Mouse (Mus musculus) heart, embryonic 14.5 days (tissue): ENCODE measurements around the gene Scai. TPM values are rescaled to one million over a fixed set of nuclear protein-coding genes. Genes with fewer than 3 reads are reported as not detected.

Source experiments
- ATAC-seq: fragments of 200-750 bp; cut with Nextera tagmentation; 2 replicates; pipeline ENCODE4 v1.8.0; 2017; ENCODE audit warnings: low read depth, moderate TSS enrichment; ENCODE audit not compliant: insufficient number of reproducible peaks, insufficient read depth, low FRiP score
- H3K27ac ChIP-seq, 2 experiments: fragments of 200-500 bp in 1 of 2; fragments of 300-500 bp in 1 of 2; sonication (generic) in 1 of 2; replicated peaks in 1 of 2; 2 replicates each; pipeline ENCODE4 v1.5.1; 2012 to 2014; ENCODE audit warnings: low read depth in 2 of 2, low read length in 2 of 2, control low read depth in 1 of 2, mild to moderate bottlenecking in 1 of 2, mixed read lengths in 1 of 2; ENCODE audit not compliant: control insufficient read depth in 1 of 2, insufficient read depth in 1 of 2
- H3K27me3 ChIP-seq: fragments of 300-500 bp; sonication (generic); 2 replicates; pipeline ENCODE4 v1.6.1; 2014; ENCODE audit warnings: mild to moderate bottlenecking, low read length, control low read depth; ENCODE audit not compliant: control insufficient read depth, insufficient read depth
- H3K36me3 ChIP-seq: fragments of 300-500 bp; sonication (generic); 2 replicates; pipeline ENCODE4 v1.6.1; 2014; ENCODE audit warnings: mild to moderate bottlenecking, control low read depth, low read length, mixed read lengths; ENCODE audit not compliant: control insufficient read depth, insufficient read depth
- H3K4me1 ChIP-seq, 2 experiments: fragments of 200-500 bp in 1 of 2; fragments of 300-500 bp in 1 of 2; sonication (generic) in 1 of 2; 2 replicates each; pipeline ENCODE4 v1.6.1; 2012 to 2014; ENCODE audit warnings: low read length in 2 of 2, control low read depth in 1 of 2, mixed read lengths in 1 of 2; ENCODE audit not compliant: control insufficient read depth in 2 of 2, insufficient read depth in 2 of 2
- H3K4me2 ChIP-seq: fragments of 300-500 bp; sonication (generic); 2 replicates; pipeline ENCODE4 v1.6.1; 2014; ENCODE audit warnings: mild to moderate bottlenecking, low read length
- H3K4me3 ChIP-seq, 2 experiments: fragments of 200-500 bp in 1 of 2; fragments of 300-500 bp in 1 of 2; sonication (generic) in 1 of 2; 2 replicates each; pipeline ENCODE4 v1.5.1; 2012 to 2014; ENCODE audit warnings: low read length in 2 of 2, mild to moderate bottlenecking in 2 of 2, control low read depth in 1 of 2, low read depth in 1 of 2, moderate library complexity in 1 of 2; ENCODE audit not compliant: control insufficient read depth in 1 of 2, insufficient read depth in 1 of 2
- H3K9ac ChIP-seq: fragments of 300-500 bp; sonication (generic); 2 replicates; pipeline ENCODE4 v1.6.1; 2014; ENCODE audit warnings: mild to moderate bottlenecking, low read length
- H3K9me3 ChIP-seq: fragments of 300-500 bp; sonication (generic); 2 replicates; pipeline ENCODE4 v1.6.1; 2016; ENCODE audit warnings: low read length, control low read depth; ENCODE audit not compliant: control insufficient read depth
- WGBS: fragments of 180-500 bp; shearing (Covaris S2); extraction: QIAGEN DNeasy Blood & Tissue Kit; methylation state at CpG from one replicate; pipeline ENCODE4 v1.1.7; 2014; 5-methylcytosine and 5-hydroxymethylcytosine counted together
- polyA plus RNA-seq: library from polyadenylated mRNA; unstranded; fragments of >200 nt; fragmentation: Nextera tagmentation; extraction: Ambion mirVana; gene quantifications from 2 replicates; pipeline ENCODE4 v1.2.1, GENCODE M21; 2014

Scai gene
- polyA plus RNA-seq, 1 experiment from 2014 or later: 6.7 TPM

GRCm38 (mm10) chr2:39217150-39217549, 26.6 kb upstream of the Scai start:
- WGBS: 95% methylated on average over 4 of the region's 4 CpGs
- H3K4me3 ChIP-seq: no peak overlapping the region
- H3K4me2 ChIP-seq: no peak overlapping the region
- peaks cover 0 to 8% of the 10 kb centered on the region in 2 experiments; a peak in 2 of 4 replicates for H3K4me1 ChIP-seq
- no peak overlapping the region for H3K27ac ChIP-seq
- H3K27me3 ChIP-seq: no peaks in the 10 kb centered on the region
- no peaks in the 10 kb centered on the region for H3K36me3 ChIP-seq
- H3K9ac ChIP-seq: no peak overlapping the region
- H3K9me3 ChIP-seq: no peaks in the 10 kb centered on the region
- ATAC-seq: no peak

- no peak for ATAC-seq
- Histone ChIP-seq H3K27ac (no peak overlapping the region), H3K9me3 (no peaks in the 10 kb centered on the region), H3K4me2 (no peak overlapping the region), H3K27me3 (no peaks in the 10 kb centered on the region), H3K9ac (no peak overlapping the region), H3K36me3 (peaks cover 17% of the 10 kb centered on the region), H3K4me3 (no peak overlapping the region), H3K4me1 (peaks cover 0 to 8% of the 10 kb centered on the region in 2 experiments; a peak in 1 of 4 replicates)
- WGBS: 92% methylated on average over 4 of the region's 4 CpGs
These were observed 20.2 kb upstream of the Scai start for GRCm38 (mm10) chr2:39210738-39211137.

- Histone ChIP-seq H3K4me2 (no peak overlapping the region), H3K9ac (no peak overlapping the region), H3K27me3 (no peaks in the 10 kb centered on the region), H3K4me1 (no peaks in the 10 kb centered on the region), H3K36me3 (peaks cover 50% of the 10 kb centered on the region), H3K9me3 (no peaks in the 10 kb centered on the region), H3K27ac (no peak overlapping the region), H3K4me3 (no peak overlapping the region)
- 71% methylated on average over 2 of the region's 2 CpGs for WGBS
- no peak for ATAC-seq
These were observed 12.8 kb upstream of the Scai start for GRCm38 (mm10) chr2:39203359-39203758.

GRCm38 (mm10) chr2:39194809-39195208, 4.3 kb upstream of the Scai start:
- Histone ChIP-seq H3K27me3 (no peaks in the 10 kb centered on the region), H3K4me2 (no peak overlapping the region), H3K27ac (no peak overlapping the region), H3K36me3 (peaks cover 33% of the 10 kb centered on the region), H3K9me3 (no peaks in the 10 kb centered on the region), H3K4me1 (peaks cover 0 to 1% of the 10 kb centered on the region in 2 experiments; a peak in 2 of 4 replicates), H3K9ac (no peak overlapping the region), H3K4me3 (no peak overlapping the region)
- ATAC-seq: no peak
- WGBS: 90% methylated on average over 2 of the region's 2 CpGs

- H3K27me3 ChIP-seq: no peaks in the 10 kb centered on the region
- peaks cover 0 to 11% of the 10 kb centered on the region in 2 experiments; a peak in 3 of 4 replicates for H3K4me1 ChIP-seq
- no peaks in the 10 kb centered on the region for H3K9me3 ChIP-seq
- peak overlapping the region; percentile 80 to 92 for H3K27ac ChIP-seq
- 1% methylated on average over 31 of the region's 39 CpGs for WGBS
- 0 out of 2 replicates have a peak, but pooled peaks cover 11% of the 10 kb centered on the region for H3K36me3 ChIP-seq
- H3K9ac ChIP-seq: peak overlapping the region; percentile 83
- peak overlapping the region; percentile 75 to 88 for H3K4me3 ChIP-seq
- peak overlapping the region; percentile 87 for H3K4me2 ChIP-seq
- peak; percentile 74 for ATAC-seq
These were observed 473 bp downstream of the Scai start for GRCm38 (mm10) chr2:39189961-39190560.

GRCm38 (mm10) chr2:39185942-39186341, 4.6 kb downstream of the Scai start:
- Histone ChIP-seq H3K27me3 (no peaks in the 10 kb centered on the region), H3K9ac (no peak overlapping the region), H3K4me1 (peaks cover 0 to 11% of the 10 kb centered on the region in 2 experiments; a peak in 3 of 4 replicates), H3K27ac (no peak overlapping the region), H3K36me3 (peaks cover 19% of the 10 kb centered on the region; the same call in 1 of the 2 replicates), H3K9me3 (no peaks in the 10 kb centered on the region), H3K4me2 (no peak overlapping the region), H3K4me3 (no peak overlapping the region)
- ATAC-seq: no peak
- WGBS: 57% methylated on average over 3 of the region's 3 CpGs

GRCm38 (mm10) chr2:39183587-39183986, 6.9 kb downstream of the Scai start:
- H3K9ac ChIP-seq: no peak overlapping the region
- H3K9me3 ChIP-seq: no peaks in the 10 kb centered on the region
- no peak overlapping the region for H3K4me3 ChIP-seq
- peaks cover 25% of the 10 kb centered on the region for H3K36me3 ChIP-seq
- H3K4me2 ChIP-seq: no peak overlapping the region
- WGBS: 88% methylated on average over 2 of the region's 2 CpGs
- peaks cover 0 to under 1% of the 10 kb centered on the region in 2 experiments; a peak in 1 of 4 replicates for H3K4me1 ChIP-seq
- ATAC-seq: no peak
- H3K27ac ChIP-seq: no peak overlapping the region
- H3K27me3 ChIP-seq: no peaks in the 10 kb centered on the region

- 89% methylated on average over 1 of the region's 1 CpGs for WGBS
- Histone ChIP-seq H3K36me3 (no peaks in the 10 kb centered on the region), H3K9me3 (no peaks in the 10 kb centered on the region), H3K27me3 (no peaks in the 10 kb centered on the region), H3K27ac (no peak overlapping the region), H3K4me2 (no peak overlapping the region), H3K4me1 (peaks cover 0 to 4% of the 10 kb centered on the region in 2 experiments; a peak in 2 of 4 replicates), H3K4me3 (no peak overlapping the region), H3K9ac (no peak overlapping the region)
- no peak for ATAC-seq
These were observed 29.5 kb downstream of the Scai start for GRCm38 (mm10) chr2:39160996-39161395.
